Mouse (Mus musculus) intestine, embryonic 14.5 days (tissue): ENCODE measurements around the gene Hist1h3g. TPM values are rescaled to one million over a fixed set of nuclear protein-coding genes. Genes with fewer than 3 reads are reported as not detected.

Experiments
- ATAC-seq: fragments of 200-750 bp; cut with Nextera tagmentation; replicated peaks from 2 replicates; pipeline ENCODE4 v1.8.0; 2017; ENCODE audit warnings: low read depth, moderate number of reproducible peaks, moderate TSS enrichment, moderate library complexity; ENCODE audit not compliant: low FRiP score, low TSS enrichment
- DNase-seq: peaks from one replicate; pipeline ENCODE4 v3.0.0-alpha.2; 2018; ENCODE audit warnings: low spot score
- H3K27ac ChIP-seq: fragments of 300-500 bp; sonication (generic); 2 replicates; pipeline ENCODE4 v1.5.1; 2014; ENCODE audit warnings: low read depth, mild to moderate bottlenecking, control low read depth
- H3K27me3 ChIP-seq: fragments of 300-500 bp; sonication (generic); replicated peaks from 2 replicates; pipeline ENCODE4 v1.6.1; 2014; ENCODE audit warnings: low read length, control low read depth; ENCODE audit not compliant: control insufficient read depth, insufficient read depth
- H3K36me3 ChIP-seq: fragments of 300-500 bp; sonication (generic); 2 replicates; pipeline ENCODE4 v1.6.1; 2014; ENCODE audit warnings: low read length, control low read depth; ENCODE audit not compliant: control insufficient read depth, insufficient read depth
- H3K4me1 ChIP-seq: fragments of 300-500 bp; sonication (generic); replicated peaks from 2 replicates; pipeline ENCODE4 v1.6.1; 2014; ENCODE audit warnings: low read length, control low read depth, mixed read lengths; ENCODE audit not compliant: control insufficient read depth, insufficient read depth
- H3K4me2 ChIP-seq: fragments of 300-500 bp; sonication (generic); 2 replicates; pipeline ENCODE4 v1.6.1; 2014; ENCODE audit warnings: low read length
- H3K4me3 ChIP-seq: fragments of 300-500 bp; sonication (generic); 2 replicates; pipeline ENCODE4 v1.5.1; 2014; ENCODE audit warnings: low read depth, low read length, control low read depth, mixed read lengths
- H3K9ac ChIP-seq: fragments of 300-500 bp; sonication (generic); 2 replicates; pipeline ENCODE4 v1.6.1; 2014; ENCODE audit warnings: mild to moderate bottlenecking, low read length
- H3K9me3 ChIP-seq: fragments of 300-500 bp; sonication (generic); 2 replicates; pipeline ENCODE4 v1.6.1; 2016; ENCODE audit warnings: low read length, control low read depth; ENCODE audit not compliant: control insufficient read depth
- WGBS: fragments of 180-500 bp; shearing (Covaris S2); extraction: QIAGEN DNeasy Blood & Tissue Kit; methylation state at CpG from one replicate; pipeline ENCODE4 v1.1.7; 2014; 5-methylcytosine and 5-hydroxymethylcytosine counted together
- polyA plus RNA-seq: library from polyadenylated mRNA; unstranded; fragments of >200 nt; fragmentation: Nextera tagmentation; extraction: Ambion mirVana; gene quantifications from 2 replicates; pipeline ENCODE4 v1.2.1, GENCODE M21; 2014

Gene Hist1h3g
- polyA plus RNA-seq, 1 experiment from 2014 or later, result 8.1 TPM

GRCm38 (mm10) chr13:23499943-23500342, 35.3 kb upstream of the Hist1h3g start:
- H3K4me1 ChIP-seq, result peaks cover 21% of the 10 kb centered on the region
- H3K4me3 ChIP-seq, result no peak overlapping the region
- DNase-seq, result no peak
- no peak for ATAC-seq
- no peaks in the 10 kb centered on the region for H3K27me3 ChIP-seq
- no peaks in the 10 kb centered on the region for H3K36me3 ChIP-seq
- H3K9me3 ChIP-seq, result no peaks in the 10 kb centered on the region
- no peak overlapping the region for H3K9ac ChIP-seq
- WGBS, result 25% methylated on average over 7 of the region's 7 CpGs
- no peak overlapping the region for H3K4me2 ChIP-seq
- no peak overlapping the region for H3K27ac ChIP-seq

- DNase-seq, result peak; percentile 87
Observed at GRCm38 (mm10) chr13:23500424-23501200, 34.6 kb upstream of the Hist1h3g start.

DNA sequence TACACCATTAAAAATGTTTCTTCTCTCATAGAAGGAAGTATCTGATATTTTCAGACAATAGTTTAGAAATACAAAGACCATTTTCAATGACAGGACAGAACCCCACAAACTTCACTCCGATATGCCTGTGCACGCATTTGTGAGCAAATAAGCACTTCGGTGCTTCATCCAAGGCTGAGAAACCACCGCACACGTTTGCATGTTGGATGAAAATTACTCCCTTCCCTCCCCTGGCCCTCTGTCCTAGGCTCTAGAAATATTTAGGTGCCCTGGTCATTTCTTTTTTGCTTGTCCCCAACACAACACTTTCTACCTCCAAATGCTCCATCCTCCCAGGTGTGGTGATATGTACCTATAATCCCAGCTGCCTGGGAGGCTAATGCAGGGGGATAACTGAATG, 33.7 kb upstream of the Hist1h3g start:
- H3K9ac ChIP-seq, result no peak overlapping the region
- H3K9me3 ChIP-seq, result no peaks in the 10 kb centered on the region
- no peak overlapping the region for H3K27ac ChIP-seq
- no peaks in the 10 kb centered on the region for H3K27me3 ChIP-seq
- H3K4me3 ChIP-seq, result no peak overlapping the region
- 27% methylated on average over 5 of the region's 5 CpGs for WGBS
- no peak for DNase-seq
- peaks cover 28% of the 10 kb centered on the region for H3K4me1 ChIP-seq
- no peak for ATAC-seq
- peak overlapping the region; percentile 42 for H3K4me2 ChIP-seq
- H3K36me3 ChIP-seq, result no peaks in the 10 kb centered on the region

More at GRCm38 (mm10) chr13:23500424-23501200, 34.6 kb upstream of the Hist1h3g start:
- Histone ChIP-seq H3K9ac (no peak overlapping the region), H3K27me3 (no peaks in the 10 kb centered on the region), H3K4me2 (peak overlapping the region; percentile 42), H3K27ac (no peak overlapping the region), H3K36me3 (no peaks in the 10 kb centered on the region), H3K9me3 (no peaks in the 10 kb centered on the region), H3K4me3 (no peak overlapping the region), H3K4me1 (peaks cover 21% of the 10 kb centered on the region)
- peak; percentile 84 for ATAC-seq
- WGBS, result 10% methylated on average over 17 of the region's 17 CpGs

- Histone ChIP-seq H3K36me3 (no peaks in the 10 kb centered on the region), H3K4me2 (peak overlapping the region; percentile 42), H3K4me1 (peaks cover 24% of the 10 kb centered on the region), H3K27ac (no peak overlapping the region), H3K9me3 (no peaks in the 10 kb centered on the region), H3K9ac (no peak overlapping the region), H3K4me3 (no peak overlapping the region), H3K27me3 (no peaks in the 10 kb centered on the region)
- no peak for ATAC-seq
- 42% methylated on average over 9 of the region's 9 CpGs for WGBS
- DNase-seq, result no peak
Observed at GRCm38 (mm10) chr13:23502031-23502567, 33.1 kb upstream of the Hist1h3g start.

DNA sequence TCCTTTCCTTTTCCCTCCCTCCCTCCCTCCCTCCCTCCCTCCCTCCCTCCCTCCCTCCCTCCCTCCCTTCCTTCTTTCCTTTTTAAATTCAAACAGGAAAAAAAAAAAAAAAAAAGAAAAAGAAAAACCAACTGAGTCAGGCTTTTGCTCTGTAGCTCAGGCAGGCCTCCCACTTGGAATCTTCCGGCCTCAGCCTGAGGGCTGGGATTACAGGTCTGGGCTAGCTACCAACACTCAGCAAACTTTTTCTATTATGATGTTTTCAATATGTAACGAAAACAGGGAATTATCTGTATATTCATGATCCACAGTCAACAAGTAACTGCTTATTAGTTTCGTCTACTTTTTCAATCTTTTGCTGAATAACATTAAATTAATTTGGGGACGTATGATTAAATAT, 32.3 kb upstream of the Hist1h3g start:
- Histone ChIP-seq H3K9ac (no peak overlapping the region), H3K4me3 (no peak overlapping the region), H3K27me3 (no peaks in the 10 kb centered on the region), H3K9me3 (no peaks in the 10 kb centered on the region), H3K27ac (no peak overlapping the region), H3K4me2 (no peak overlapping the region), H3K36me3 (no peaks in the 10 kb centered on the region), H3K4me1 (peaks cover 21% of the 10 kb centered on the region)
- 54% methylated on average over 4 of the region's 4 CpGs for WGBS
- DNase-seq (no peak), ATAC-seq (no peak)

DNA sequence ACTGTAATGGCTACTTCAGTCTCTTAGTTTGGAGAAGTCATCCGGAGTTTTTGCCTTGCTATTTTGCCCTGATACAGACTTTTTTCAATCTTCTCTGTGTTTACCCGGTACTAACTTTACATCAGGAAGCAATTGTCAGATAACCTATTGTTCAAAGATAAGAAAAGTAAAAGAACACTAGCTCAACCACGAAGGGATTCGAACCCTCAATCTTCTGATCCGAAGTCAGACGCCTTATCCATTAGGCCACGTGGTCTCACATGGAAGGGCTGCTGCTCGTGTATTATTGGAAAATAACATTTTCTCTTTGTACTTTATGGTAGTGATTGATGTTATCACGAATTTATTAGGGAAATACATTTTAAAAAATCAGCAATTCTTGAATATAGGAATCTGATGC, 31.4 kb upstream of the Hist1h3g start:
- DNase-seq, result peak; percentile 80

GRCm38 (mm10) chr13:23505662-23506345, 29.4 kb upstream of the Hist1h3g start:
- H3K27ac ChIP-seq, result no peak overlapping the region
- no peaks in the 10 kb centered on the region for H3K9me3 ChIP-seq
- H3K4me2 ChIP-seq, result peak overlapping the region; percentile 51
- H3K4me1 ChIP-seq, result peaks cover 22% of the 10 kb centered on the region
- H3K4me3 ChIP-seq, result peak overlapping the region; percentile 17
- H3K9ac ChIP-seq, result no peak overlapping the region
- H3K27me3 ChIP-seq, result no peaks in the 10 kb centered on the region
- WGBS, result 12% methylated on average over 14 of the region's 14 CpGs
- ATAC-seq (no peak), DNase-seq (no peak)
- H3K36me3 ChIP-seq, result no peaks in the 10 kb centered on the region

More for the DNA sequence above, 31.4 kb upstream of the Hist1h3g start:
- Histone ChIP-seq H3K27me3 (no peaks in the 10 kb centered on the region), H3K4me1 (peaks cover 19% of the 10 kb centered on the region), H3K4me2 (peak overlapping the region; percentile 29; the same call in 1 of the 2 replicates), H3K36me3 (no peaks in the 10 kb centered on the region), H3K9ac (no peak overlapping the region), H3K9me3 (no peaks in the 10 kb centered on the region), H3K4me3 (no peak overlapping the region), H3K27ac (no peak overlapping the region)
- WGBS, result 7% methylated on average over 9 of the region's 9 CpGs
- no peak for ATAC-seq

GRCm38 (mm10) chr13:23506351-23506750, 28.9 kb upstream of the Hist1h3g start:
- WGBS, result 11% methylated on average over 13 of the region's 13 CpGs
- DNase-seq (peak; percentile 85), ATAC-seq (no peak)
- Histone ChIP-seq H3K4me1 (peaks cover 23% of the 10 kb centered on the region), H3K27ac (no peak overlapping the region), H3K27me3 (no peaks in the 10 kb centered on the region), H3K4me3 (peak overlapping the region; percentile 17; the same call in 1 of the 2 replicates), H3K9ac (no peak overlapping the region), H3K9me3 (no peaks in the 10 kb centered on the region), H3K4me2 (peak overlapping the region; percentile 51), H3K36me3 (no peaks in the 10 kb centered on the region)
